Mouse (Mus musculus) olfactory bulb, adult 2 months (tissue): ENCODE results near the gene Cdh13.

Source experiments
- CTCF ChIP-seq: fragments of 200-500 bp; IDR thresholded peaks from 2 replicates; pipeline ENCODE4 v1.5.1; 2012; ENCODE audit warnings: low read depth, mild to moderate bottlenecking, low read length, moderate library complexity; ENCODE audit not compliant: insufficient read depth
- POLR2A ChIP-seq: fragments of 200-500 bp; IDR thresholded peaks from 2 replicates; pipeline ENCODE4 v1.6.1; 2012; ENCODE audit warnings: mild to moderate bottlenecking, low read depth, low read length, moderate library complexity; ENCODE audit not compliant: insufficient read depth

- TF ChIP-seq POLR2A = no peak
- TF ChIP-seq CTCF = no peak
These were observed 738.9 kb downstream of the Cdh13 start for GRCm38 (mm10) chr8:119022301-119022870.
